Mouse (Mus musculus): ENCODE results near the gene Mta2.

- TF ChIP-seq POLR2A (IDR thresholded peaks at IDR 0.05; ENCODE audit: control insufficient read depth, extremely low read depth, insufficient read depth, low read length, poor library complexity), result no peak
- TF ChIP-seq CTCF (IDR thresholded peaks at IDR 0.05; ENCODE audit: borderline replicate concordance, control insufficient read depth, extremely low read depth, insufficient read depth, low read length, poor library complexity), result no peak
Measured at GRCm38 (mm10) chr19:8984255-8984868, 42.7 kb downstream of the Mta2 start.

Measured in thymus, adult 2 months (tissue).